Mouse (Mus musculus) myocyte (in vitro differentiated cells): ENCODE measurements around the gene Capzb.

Experiments
- CEBPB ChIP-seq: IDR thresholded peaks from 2 replicates; pipeline ENCODE4 v1.6.1; 2011; ENCODE audit warnings: mild to moderate bottlenecking, moderate library complexity; ENCODE audit not compliant: poor library complexity, insufficient read depth, severe bottlenecking
- MAX ChIP-seq: IDR thresholded peaks from one replicate; pipeline ENCODE4 v1.6.1; 2011; ENCODE audit warnings: low read depth, mild to moderate bottlenecking, control low read depth
- MYOD1 ChIP-seq, 3 experiments: IDR thresholded peaks; one replicate each; pipeline ENCODE4 v1.6.1; 2011; ENCODE audit warnings: control low read depth in 2 of 3, low read depth in 2 of 3, mild to moderate bottlenecking in 2 of 3, moderate library complexity in 1 of 3; ENCODE audit not compliant: insufficient read length in 2 of 3, control insufficient read depth in 1 of 3
- POLR2A ChIP-seq: IDR thresholded peaks from one replicate; pipeline ENCODE4 v1.6.1; 2011; ENCODE audit warnings: low read depth, mild to moderate bottlenecking, control low read depth, moderate library complexity; ENCODE audit not compliant: insufficient read length
- REST ChIP-seq: IDR thresholded peaks from one replicate; pipeline ENCODE4 v1.6.1; 2011; ENCODE audit warnings: mild to moderate bottlenecking, control low read depth, moderate library complexity; ENCODE audit not compliant: insufficient read depth, insufficient read length
- SRF ChIP-seq: IDR thresholded peaks from one replicate; pipeline ENCODE4 v1.6.1; 2011; ENCODE audit warnings: low read depth; ENCODE audit not compliant: control insufficient read depth, insufficient read length
- TCF12 ChIP-seq: IDR thresholded peaks from one replicate; pipeline ENCODE4 v1.6.1; 2011; ENCODE audit warnings: mild to moderate bottlenecking, control low read depth; ENCODE audit not compliant: poor library complexity, insufficient read depth, severe bottlenecking
- USF1 ChIP-seq: IDR thresholded peaks from one replicate; pipeline ENCODE4 v1.6.1; 2011; ENCODE audit warnings: low read depth, mild to moderate bottlenecking, control low read depth, moderate library complexity

GRCm38 (mm10) chr4:139196949-139197348, 4.2 kb downstream of the Capzb start:
- TF ChIP-seq USF1 (no peak), POLR2A (no peak), TCF12 (no peak), SRF (no peak), CEBPB (no peak), MYOD1 (IDR thresholded peaks at IDR 0.05; ENCODE audit: control insufficient read depth in 1 of 3, insufficient read length in 2 of 3, low read depth in 2 of 3) (no peak), MAX (no peak), REST (no peak)
